Mouse (Mus musculus) lung, postnatal 14 days (tissue): ENCODE results near the gene Ralgps1.

ENCODE experiments used
- DNase-seq: peaks from one replicate; pipeline ENCODE4 v3.0.0; 2021

Ralgps1 gene

GRCm38 (mm10) chr2:33274719-33275490 is 96.4 kb downstream of the Ralgps1 start:
- no peak for DNase-seq

- DNase-seq = no peak
Observed at GRCm38 (mm10) chr2:33272665-33273439, 98.4 kb downstream of the Ralgps1 start.

- DNase-seq = no peak
Observed at GRCm38 (mm10) chr2:33271511-33271910, 99.8 kb downstream of the Ralgps1 start.

GRCm38 (mm10) chr2:33270569-33270968 is 100.7 kb downstream of the Ralgps1 start:
- DNase-seq = no peak

GRCm38 (mm10) chr2:33269132-33269493 is 102.2 kb downstream of the Ralgps1 start:
- DNase-seq = no peak

- no peak for DNase-seq
Observed at GRCm38 (mm10) chr2:33268384-33269131, 102.7 kb downstream of the Ralgps1 start.

GRCm38 (mm10) chr2:33267075-33267474 is 104.2 kb downstream of the Ralgps1 start:
- no peak for DNase-seq

- no peak for DNase-seq
Observed at GRCm38 (mm10) chr2:33265793-33266192, 105.5 kb downstream of the Ralgps1 start.

GRCm38 (mm10) chr2:33261475-33261874 is 109.8 kb downstream of the Ralgps1 start:
- DNase-seq = no peak

GRCm38 (mm10) chr2:33260772-33261171 is 110.5 kb downstream of the Ralgps1 start:
- DNase-seq = no peak

- DNase-seq = no peak
Observed at GRCm38 (mm10) chr2:33256769-33257537, 114.3 kb downstream of the Ralgps1 start.

- DNase-seq = peak; percentile 32
Observed at GRCm38 (mm10) chr2:33254318-33254985, 116.8 kb downstream of the Ralgps1 start.

- no peak for DNase-seq
Observed at GRCm38 (mm10) chr2:33253572-33254190, 117.6 kb downstream of the Ralgps1 start.

GRCm38 (mm10) chr2:33252751-33253150 is 118.5 kb downstream of the Ralgps1 start:
- no peak for DNase-seq

GRCm38 (mm10) chr2:33249922-33250633 is 121.2 kb downstream of the Ralgps1 start:
- no peak for DNase-seq

- DNase-seq = no peak
Observed at GRCm38 (mm10) chr2:33248549-33248948, 122.7 kb downstream of the Ralgps1 start.

GRCm38 (mm10) chr2:33246841-33247240 is 124.4 kb downstream of the Ralgps1 start:
- no peak for DNase-seq

- no peak for DNase-seq
Observed at GRCm38 (mm10) chr2:33245350-33245749, 125.9 kb downstream of the Ralgps1 start.

- no peak for DNase-seq
Observed at GRCm38 (mm10) chr2:33244880-33245279, 126.4 kb downstream of the Ralgps1 start.

- DNase-seq = no peak
Observed at GRCm38 (mm10) chr2:33237581-33237980, 133.7 kb downstream of the Ralgps1 start.

GRCm38 (mm10) chr2:33234848-33235247 is 136.4 kb downstream of the Ralgps1 start:
- no peak for DNase-seq
